Mouse (Mus musculus): ENCODE results near the gene Ptms. TPM values are rescaled to one million over a fixed set of nuclear protein-coding genes. Genes with fewer than 3 reads are reported as not detected.

The Ptms gene
- polyA plus RNA-seq, 2 experiments = 306 to 1,126 TPM

DNA sequence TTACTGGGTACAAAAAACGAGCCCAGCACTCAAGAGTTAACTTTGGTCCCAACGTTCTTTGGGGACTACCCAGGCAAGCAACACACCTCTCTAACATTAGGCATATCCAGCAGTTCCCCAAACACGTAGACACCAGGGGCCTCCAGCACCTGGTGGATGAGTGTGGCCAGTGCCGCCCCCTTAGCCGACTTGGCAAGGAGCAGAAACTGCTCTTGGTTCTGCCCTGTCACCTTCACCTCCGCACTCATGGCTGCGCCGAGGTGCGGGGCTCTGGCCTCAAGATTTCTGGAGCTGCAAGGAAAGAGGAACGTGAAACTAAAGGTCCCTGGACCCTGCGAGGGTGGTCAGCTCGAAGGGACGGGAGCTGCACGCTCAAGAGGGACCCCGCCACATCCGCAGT lies 44.7 kb upstream of the Ptms start:
- peak overlapping the region; percentile 89 for H3K9ac ChIP-seq (ENCODE audit: low read depth, low read length, severe bottlenecking)
- H3K27me3 ChIP-seq (ENCODE audit: control insufficient read depth, insufficient read depth, low read length) = no peaks in the 10 kb centered on the region
- WGBS = 33% methylated on average over 16 of the region's 16 CpGs
- peak overlapping the region; percentile 98 for H3K4me2 ChIP-seq (replicated peaks; ENCODE audit: low read depth, low read length, severe bottlenecking)
- peak overlapping the region; percentile 85 for H3K4me3 ChIP-seq (replicated peaks; ENCODE audit: low read length)
- H3K9me3 ChIP-seq (ENCODE audit: control insufficient read depth, low read length) = no peaks in the 10 kb centered on the region
- peaks cover 11% of the 10 kb centered on the region for H3K4me1 ChIP-seq (ENCODE audit: control insufficient read depth, insufficient read depth, low read length)
- no peak for TF ChIP-seq POLR2A (IDR thresholded peaks at IDR 0.05; ENCODE audit: borderline replicate concordance, extremely low read depth, insufficient read depth, insufficient read length)
- DNase-seq (ENCODE audit: low spot score) = no peak
- H3K36me3 ChIP-seq (ENCODE audit: control insufficient read depth, insufficient read depth, low read length) = peaks cover 29% of the 10 kb centered on the region
- H3K27ac ChIP-seq (replicated peaks; ENCODE audit: low read depth, low read length) = peak overlapping the region; percentile 89
- no peak for ATAC-seq (ENCODE audit: low FRiP score, low read depth)

DNA sequence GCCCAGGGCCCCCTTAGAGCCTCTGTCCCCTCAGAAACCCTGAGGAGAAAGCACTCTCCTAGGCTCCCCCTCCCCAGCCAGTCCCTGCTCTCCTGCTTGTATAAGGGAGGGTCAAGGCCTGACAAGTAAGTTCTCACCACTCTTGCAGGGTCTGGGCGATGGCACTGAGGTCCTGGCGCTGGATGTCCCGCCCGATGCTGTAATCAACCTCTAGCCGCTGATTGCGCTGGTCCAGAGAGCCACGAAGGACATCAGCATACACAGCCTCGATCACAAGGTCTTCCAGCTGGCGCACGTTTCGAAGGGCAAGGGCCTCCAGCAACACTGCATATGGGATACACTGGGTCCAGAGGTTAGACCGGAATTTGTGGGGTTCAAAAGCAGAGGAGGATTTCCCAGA lies 41.1 kb upstream of the Ptms start:
- DNase-seq (ENCODE audit: low spot score) (no peak), ATAC-seq (ENCODE audit: low FRiP score, low read depth) (no peak)
- WGBS = 93% methylated on average over 12 of the region's 12 CpGs
- no peaks in the 10 kb centered on the region for H3K9me3 ChIP-seq (ENCODE audit: control insufficient read depth, low read length)
- H3K27ac ChIP-seq (replicated peaks; ENCODE audit: low read depth, low read length) = no peak overlapping the region
- no peak overlapping the region for H3K9ac ChIP-seq (ENCODE audit: low read depth, low read length, severe bottlenecking)
- peaks cover 8% of the 10 kb centered on the region for H3K4me1 ChIP-seq (ENCODE audit: control insufficient read depth, insufficient read depth, low read length)
- H3K27me3 ChIP-seq (ENCODE audit: control insufficient read depth, insufficient read depth, low read length) = no peaks in the 10 kb centered on the region
- H3K4me2 ChIP-seq (replicated peaks; ENCODE audit: low read depth, low read length, severe bottlenecking) = no peak overlapping the region
- H3K4me3 ChIP-seq (replicated peaks; ENCODE audit: low read length) = no peak overlapping the region
- H3K36me3 ChIP-seq (ENCODE audit: control insufficient read depth, insufficient read depth, low read length) = peaks cover 63% of the 10 kb centered on the region
- TF ChIP-seq POLR2A (IDR thresholded peaks at IDR 0.05; ENCODE audit: borderline replicate concordance, extremely low read depth, insufficient read depth, insufficient read length) = no peak

DNA sequence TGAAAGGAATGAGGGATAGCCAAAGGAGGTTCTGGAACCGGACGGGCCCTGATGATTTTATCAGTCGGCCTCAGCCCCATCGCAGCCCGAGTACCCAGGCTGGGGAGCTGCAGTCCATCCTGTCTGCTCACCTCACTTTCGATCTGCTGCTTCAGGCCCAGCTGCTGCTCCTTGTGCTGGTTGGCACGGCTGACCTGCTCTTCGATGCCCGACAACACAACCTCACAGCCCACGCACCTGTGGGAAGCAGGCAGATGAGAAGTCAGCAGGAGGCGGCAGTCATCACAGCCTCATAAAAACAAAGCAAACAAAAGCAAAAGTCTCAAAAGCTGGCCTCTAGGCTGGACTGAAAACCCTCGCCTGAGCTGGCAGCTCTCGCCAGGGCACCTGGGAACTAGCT lies 40.1 kb upstream of the Ptms start:
- no peaks in the 10 kb centered on the region for H3K9me3 ChIP-seq (ENCODE audit: control insufficient read depth, low read length)
- peaks cover 69% of the 10 kb centered on the region for H3K36me3 ChIP-seq (ENCODE audit: control insufficient read depth, insufficient read depth, low read length)
- H3K4me3 ChIP-seq (replicated peaks; ENCODE audit: low read length) = no peak overlapping the region
- H3K9ac ChIP-seq (ENCODE audit: low read depth, low read length, severe bottlenecking) = no peak overlapping the region
- H3K27me3 ChIP-seq (ENCODE audit: control insufficient read depth, insufficient read depth, low read length) = no peaks in the 10 kb centered on the region
- H3K27ac ChIP-seq (replicated peaks; ENCODE audit: low read depth, low read length) = no peak overlapping the region
- ATAC-seq (ENCODE audit: low FRiP score, low read depth) (no peak), DNase-seq (ENCODE audit: low spot score) (no peak)
- H3K4me2 ChIP-seq (replicated peaks; ENCODE audit: low read depth, low read length, severe bottlenecking) = no peak overlapping the region
- 94% methylated on average over 13 of the region's 13 CpGs for WGBS
- H3K4me1 ChIP-seq (ENCODE audit: control insufficient read depth, insufficient read depth, low read length) = peaks cover 8% of the 10 kb centered on the region
- TF ChIP-seq POLR2A (IDR thresholded peaks at IDR 0.05; ENCODE audit: borderline replicate concordance, extremely low read depth, insufficient read depth, insufficient read length) = no peak

DNA sequence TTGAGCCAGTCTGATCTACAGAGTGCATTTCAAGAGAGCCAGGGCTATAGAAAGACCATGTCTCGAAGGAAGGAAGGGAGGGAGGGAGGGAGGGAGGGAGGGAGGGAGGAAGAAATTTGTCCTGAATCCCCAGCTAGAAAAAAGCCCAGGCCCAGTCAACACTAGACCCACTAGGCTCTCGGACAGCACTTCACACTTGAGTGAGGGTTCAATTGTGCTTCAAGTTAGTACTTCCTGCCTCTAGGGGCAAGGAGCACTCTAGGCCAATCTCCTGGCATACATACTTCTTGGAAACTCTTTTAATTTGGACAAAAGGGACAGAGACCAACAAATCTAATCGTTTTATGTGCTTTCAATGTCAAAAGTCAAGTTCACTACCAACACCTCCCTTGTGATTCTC lies 38.2 kb upstream of the Ptms start:
- Histone ChIP-seq H3K4me1 (ENCODE audit: control insufficient read depth, insufficient read depth, low read length) (no peaks in the 10 kb centered on the region), H3K36me3 (ENCODE audit: control insufficient read depth, insufficient read depth, low read length) (peaks cover 69% of the 10 kb centered on the region), H3K27me3 (ENCODE audit: control insufficient read depth, insufficient read depth, low read length) (no peaks in the 10 kb centered on the region), H3K9me3 (ENCODE audit: control insufficient read depth, low read length) (no peaks in the 10 kb centered on the region), H3K4me3 (replicated peaks; ENCODE audit: low read length) (no peak overlapping the region), H3K27ac (replicated peaks; ENCODE audit: low read depth, low read length) (no peak overlapping the region), H3K4me2 (replicated peaks; ENCODE audit: low read depth, low read length, severe bottlenecking) (no peak overlapping the region), H3K9ac (ENCODE audit: low read depth, low read length, severe bottlenecking) (no peak overlapping the region)
- DNase-seq (ENCODE audit: low spot score) = no peak
- ATAC-seq (ENCODE audit: low FRiP score, low read depth) = no peak
- WGBS = 93% methylated on average over 3 of the region's 3 CpGs
- no peak for TF ChIP-seq POLR2A (IDR thresholded peaks at IDR 0.05; ENCODE audit: borderline replicate concordance, extremely low read depth, insufficient read depth, insufficient read length)

DNA sequence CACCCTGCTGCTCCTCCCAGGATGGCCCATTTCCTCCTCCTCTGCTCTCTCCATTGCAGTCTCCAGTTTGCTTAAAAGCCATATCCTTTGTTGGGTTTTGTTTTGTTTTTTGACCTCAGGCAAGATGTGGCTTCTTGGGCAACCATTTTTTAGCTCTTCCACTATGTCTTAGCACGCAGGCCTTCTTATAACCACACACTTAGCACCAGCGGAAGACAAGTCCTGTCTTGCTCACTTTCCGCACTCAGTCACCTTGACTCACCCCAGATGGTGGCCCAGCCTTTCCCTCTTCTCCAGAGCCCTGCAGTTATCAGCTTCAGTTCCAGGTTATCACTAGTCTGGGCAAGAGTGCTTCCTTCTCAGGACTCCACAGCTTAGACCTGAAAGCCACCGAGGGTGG lies 35.3 kb upstream of the Ptms start:
- no peak for DNase-seq (ENCODE audit: low spot score)
- TF ChIP-seq POLR2A (IDR thresholded peaks at IDR 0.05; ENCODE audit: borderline replicate concordance, extremely low read depth, insufficient read depth, insufficient read length) = no peak
- H3K4me2 ChIP-seq (replicated peaks; ENCODE audit: low read depth, low read length, severe bottlenecking) = no peak overlapping the region
- WGBS = 89% methylated on average over 4 of the region's 4 CpGs
- no peaks in the 10 kb centered on the region for H3K9me3 ChIP-seq (ENCODE audit: control insufficient read depth, low read length)
- no peaks in the 10 kb centered on the region for H3K4me1 ChIP-seq (ENCODE audit: control insufficient read depth, insufficient read depth, low read length)
- H3K27ac ChIP-seq (replicated peaks; ENCODE audit: low read depth, low read length) = no peak overlapping the region
- no peaks in the 10 kb centered on the region for H3K27me3 ChIP-seq (ENCODE audit: control insufficient read depth, insufficient read depth, low read length)
- no peak for ATAC-seq (ENCODE audit: low FRiP score, low read depth)
- H3K4me3 ChIP-seq (replicated peaks; ENCODE audit: low read length) = no peak overlapping the region
- no peak overlapping the region for H3K9ac ChIP-seq (ENCODE audit: low read depth, low read length, severe bottlenecking)
- H3K36me3 ChIP-seq (ENCODE audit: control insufficient read depth, insufficient read depth, low read length) = peaks cover 46% of the 10 kb centered on the region
